Mouse (Mus musculus) ES-E14 (cell line): ENCODE data around the gene Kcnk15.

ENCODE experiments used
- MAFK ChIP-seq: IDR thresholded peaks from 2 replicates; pipeline ENCODE4 v1.6.1; 2014; ENCODE audit warnings: mild to moderate bottlenecking, low read depth, low read length, inconsistent platforms; ENCODE audit not compliant: insufficient read depth
- ZNF384 ChIP-seq: IDR thresholded peaks from 2 replicates; pipeline ENCODE4 v1.6.1; 2012; ENCODE audit warnings: low read depth, low read length, inconsistent platforms

- TF ChIP-seq ZNF384, result no peak
- no peak for TF ChIP-seq MAFK
Measured at GRCm38 (mm10) chr2:163880891-163881290, 27.4 kb downstream of the Kcnk15 start.
